Mouse (Mus musculus): ENCODE data around the gene Ssh2. TPM values are rescaled to one million over a fixed set of nuclear protein-coding genes. Genes with fewer than 3 reads are reported as not detected.

Gene Ssh2
- polyA plus RNA-seq, 1 experiment: 14.9 TPM

DNA sequence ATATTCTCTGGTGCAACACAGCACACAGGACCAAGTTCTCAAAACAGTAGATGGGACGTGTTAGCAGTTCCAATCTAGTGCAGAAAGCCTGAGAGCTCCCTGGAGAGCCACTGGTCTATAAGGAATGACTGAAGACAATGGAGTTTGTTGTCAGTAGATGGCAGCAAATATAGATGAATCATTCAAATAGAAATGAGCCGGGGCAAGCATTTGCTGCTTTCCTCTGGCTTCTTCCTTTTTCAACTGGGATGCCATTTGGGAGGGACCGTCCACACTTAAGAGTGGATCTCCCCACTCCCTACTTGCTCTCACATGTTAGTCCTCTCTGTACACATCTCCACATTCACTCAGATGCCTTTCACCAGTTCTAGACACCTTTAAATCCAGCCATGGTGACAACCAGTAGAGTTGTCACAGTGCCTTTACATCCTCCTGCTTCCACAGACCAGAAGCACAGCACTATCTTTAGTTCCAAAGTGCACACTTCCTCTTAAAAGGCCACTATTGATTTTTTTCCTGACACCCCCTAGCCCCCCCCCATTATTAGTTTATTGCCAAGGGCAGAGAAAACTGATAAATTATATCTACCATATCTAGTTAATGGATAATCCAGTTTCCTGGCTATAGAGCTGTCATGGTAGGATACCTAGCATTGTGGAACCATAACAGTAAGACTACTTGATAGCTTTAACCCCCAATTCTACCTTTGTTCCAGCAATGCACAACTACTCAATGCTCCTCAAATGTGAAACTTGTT is 101.8 kb downstream of the Ssh2 start:
- Histone ChIP-seq H3K4me1 (ENCODE audit: control insufficient read depth, insufficient read depth, low read length) (peaks cover 7% of the 10 kb centered on the region; the same call in 1 of the 2 replicates), H3K27ac (ENCODE audit: insufficient read depth, low read length) (no peak overlapping the region), H3K4me3 (ENCODE audit: insufficient read depth, low read length) (no peak overlapping the region)
- TF ChIP-seq POLR2A (IDR thresholded peaks at IDR 0.05; ENCODE audit: extremely low read depth, insufficient read depth, low read length): no peak
- peak; percentile 24; the same call in 1 of the 2 replicates for TF ChIP-seq CTCF (IDR thresholded peaks at IDR 0.05; ENCODE audit: extremely low read depth, insufficient read depth, low read length)

DNA sequence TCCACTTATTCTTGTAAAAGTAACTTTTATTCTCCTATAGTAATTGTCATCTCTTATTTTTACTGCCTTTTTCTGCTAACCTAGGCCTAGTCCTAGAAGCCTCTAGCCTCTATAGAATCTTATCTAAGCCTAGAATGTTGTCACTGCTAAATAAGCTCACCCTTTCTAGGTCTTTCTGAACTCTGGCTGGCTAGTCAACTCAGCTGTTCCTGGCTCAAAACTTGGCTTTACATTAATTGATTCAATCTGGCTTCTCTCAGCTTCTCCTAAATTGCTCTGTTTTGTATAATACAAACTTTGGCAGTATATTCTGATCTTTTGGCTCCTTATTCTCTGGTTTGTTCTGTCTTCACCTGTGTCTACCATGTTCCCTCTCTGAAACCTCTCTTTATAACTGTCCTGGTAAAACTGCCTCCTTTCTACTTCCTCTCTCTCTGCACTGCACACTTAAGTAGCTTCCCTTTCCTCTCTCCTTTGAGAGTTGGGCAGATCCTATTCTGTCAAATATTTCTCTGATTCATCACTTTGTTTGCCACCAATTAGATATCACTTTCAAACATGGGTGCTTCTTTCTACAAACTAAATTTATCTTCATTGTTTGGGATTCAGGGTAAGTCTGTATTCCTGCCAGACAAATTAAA is 102.5 kb downstream of the Ssh2 start:
- Histone ChIP-seq H3K4me3 (ENCODE audit: insufficient read depth, low read length) (no peak overlapping the region), H3K4me1 (ENCODE audit: control insufficient read depth, insufficient read depth, low read length) (peaks cover 7% of the 10 kb centered on the region; the same call in 1 of the 2 replicates), H3K27ac (ENCODE audit: insufficient read depth, low read length) (no peak overlapping the region)
- TF ChIP-seq POLR2A (IDR thresholded peaks at IDR 0.05; ENCODE audit: extremely low read depth, insufficient read depth, low read length) (no peak), CTCF (IDR thresholded peaks at IDR 0.05; ENCODE audit: extremely low read depth, insufficient read depth, low read length) (no peak)

DNA sequence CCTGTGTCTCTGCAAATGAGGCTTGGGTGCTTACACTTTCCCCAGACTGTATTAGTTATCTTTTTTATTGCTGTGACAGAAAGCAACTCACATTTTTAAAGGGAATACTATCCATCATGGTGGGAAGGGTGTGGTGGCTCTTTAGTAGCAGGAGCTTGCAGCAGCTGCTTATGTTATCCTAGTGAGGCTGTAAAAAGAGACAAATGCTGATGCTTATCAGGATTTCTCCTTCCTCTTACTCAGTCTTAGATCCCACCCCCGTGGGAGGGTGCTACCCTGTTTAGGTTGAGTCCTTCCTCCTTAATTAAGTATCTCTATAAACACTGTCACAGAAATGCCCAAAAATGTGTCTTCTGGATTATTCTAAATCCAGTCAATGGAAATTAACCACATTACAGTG is 105.1 kb downstream of the Ssh2 start:
- TF ChIP-seq POLR2A (IDR thresholded peaks at IDR 0.05; ENCODE audit: extremely low read depth, insufficient read depth, low read length) (no peak), CTCF (IDR thresholded peaks at IDR 0.05; ENCODE audit: extremely low read depth, insufficient read depth, low read length) (no peak)
- Histone ChIP-seq H3K4me1 (ENCODE audit: control insufficient read depth, insufficient read depth, low read length) (peaks cover 3% of the 10 kb centered on the region; the same call in 1 of the 2 replicates), H3K27ac (ENCODE audit: insufficient read depth, low read length) (no peak overlapping the region), H3K4me3 (ENCODE audit: insufficient read depth, low read length) (no peak overlapping the region)

DNA sequence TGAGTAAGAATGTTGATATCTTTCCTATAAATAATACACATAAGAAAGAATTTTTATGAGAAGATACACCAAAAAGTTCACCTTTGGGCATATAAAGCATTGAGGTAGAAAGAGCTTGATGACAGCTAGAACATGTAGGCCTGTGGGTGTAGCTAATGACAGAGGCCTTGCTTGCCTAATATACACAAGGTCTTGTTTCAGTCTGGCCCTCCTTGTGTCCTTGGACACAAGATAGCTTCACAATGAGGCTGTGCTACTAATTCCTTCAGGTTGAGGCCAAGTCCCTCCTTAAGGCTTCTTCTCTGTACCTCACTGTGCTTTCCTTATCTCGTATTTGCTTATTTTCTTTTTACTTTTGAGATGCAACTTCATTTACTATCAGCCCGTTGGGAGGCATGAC is 114.4 kb downstream of the Ssh2 start:
- H3K4me3 ChIP-seq (ENCODE audit: insufficient read depth, low read length): no peak overlapping the region
- no peak for TF ChIP-seq CTCF (IDR thresholded peaks at IDR 0.05; ENCODE audit: extremely low read depth, insufficient read depth, low read length)
- TF ChIP-seq POLR2A (IDR thresholded peaks at IDR 0.05; ENCODE audit: extremely low read depth, insufficient read depth, low read length): no peak
- H3K4me1 ChIP-seq (ENCODE audit: control insufficient read depth, insufficient read depth, low read length): no peaks in the 10 kb centered on the region
- H3K27ac ChIP-seq (ENCODE audit: insufficient read depth, low read length): no peak overlapping the region

DNA sequence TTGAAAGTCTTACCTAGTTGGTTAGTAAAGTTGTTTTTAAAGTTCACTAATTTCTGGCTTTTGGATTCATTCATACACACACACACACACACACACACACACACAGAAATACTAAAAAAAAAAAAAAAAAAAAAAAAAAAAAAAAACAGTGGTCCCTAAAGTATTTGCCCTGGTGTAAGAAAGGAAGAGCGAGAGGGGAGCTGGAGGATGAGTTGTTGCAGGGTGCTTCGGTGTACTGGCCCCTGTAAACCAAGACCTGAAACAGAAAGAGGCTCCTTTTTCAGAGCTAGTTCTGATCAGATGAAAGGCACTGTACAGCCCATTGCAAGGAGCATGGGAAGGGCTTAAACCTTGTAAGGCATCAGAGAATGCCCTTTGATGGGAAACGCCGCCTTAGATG is 131.2 kb downstream of the Ssh2 start:
- Histone ChIP-seq H3K4me3 (ENCODE audit: insufficient read depth, low read length) (no peak overlapping the region), H3K4me1 (ENCODE audit: control insufficient read depth, insufficient read depth, low read length) (no peaks in the 10 kb centered on the region), H3K27ac (ENCODE audit: insufficient read depth, low read length) (no peak overlapping the region)
- TF ChIP-seq POLR2A (IDR thresholded peaks at IDR 0.05; ENCODE audit: extremely low read depth, insufficient read depth, low read length) (no peak), CTCF (IDR thresholded peaks at IDR 0.05; ENCODE audit: extremely low read depth, insufficient read depth, low read length) (no peak)

DNA sequence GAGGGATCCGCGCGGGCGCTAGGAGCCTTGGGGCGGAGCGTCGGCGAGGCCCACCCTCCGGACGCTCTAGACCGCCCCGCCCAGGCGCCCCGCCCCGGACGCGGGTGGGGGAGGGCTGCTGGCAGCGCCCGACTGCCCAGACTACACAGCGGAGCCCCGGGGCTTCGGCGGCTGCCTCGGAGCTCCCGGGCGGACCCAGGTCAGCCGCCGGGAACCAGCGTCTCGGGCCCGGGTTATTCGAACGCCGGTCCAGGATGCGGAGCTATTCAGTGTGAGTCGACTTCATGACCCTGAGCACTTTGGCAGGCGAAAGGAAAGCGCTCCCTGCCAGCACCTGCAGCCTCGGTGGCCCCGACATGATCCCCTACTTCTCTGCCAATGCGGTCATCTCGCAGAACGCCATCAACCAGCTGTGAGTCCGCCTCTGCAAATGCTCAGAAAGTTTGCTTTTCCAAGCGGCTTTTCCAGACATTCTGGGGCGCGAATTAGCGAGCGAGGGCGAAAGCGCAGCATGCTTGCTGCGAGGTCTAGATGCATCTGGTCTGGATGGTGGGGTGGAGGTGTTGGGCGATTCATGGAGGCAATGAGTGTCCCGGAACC is 132.2 kb downstream of the Ssh2 start:
- H3K27ac ChIP-seq (ENCODE audit: insufficient read depth, low read length): no peak overlapping the region
- no peaks in the 10 kb centered on the region for H3K4me1 ChIP-seq (ENCODE audit: control insufficient read depth, insufficient read depth, low read length)
- TF ChIP-seq POLR2A (IDR thresholded peaks at IDR 0.05; ENCODE audit: extremely low read depth, insufficient read depth, low read length): no peak
- no peak for TF ChIP-seq CTCF (IDR thresholded peaks at IDR 0.05; ENCODE audit: extremely low read depth, insufficient read depth, low read length)
- H3K4me3 ChIP-seq (ENCODE audit: insufficient read depth, low read length): peak overlapping the region; percentile 56

DNA sequence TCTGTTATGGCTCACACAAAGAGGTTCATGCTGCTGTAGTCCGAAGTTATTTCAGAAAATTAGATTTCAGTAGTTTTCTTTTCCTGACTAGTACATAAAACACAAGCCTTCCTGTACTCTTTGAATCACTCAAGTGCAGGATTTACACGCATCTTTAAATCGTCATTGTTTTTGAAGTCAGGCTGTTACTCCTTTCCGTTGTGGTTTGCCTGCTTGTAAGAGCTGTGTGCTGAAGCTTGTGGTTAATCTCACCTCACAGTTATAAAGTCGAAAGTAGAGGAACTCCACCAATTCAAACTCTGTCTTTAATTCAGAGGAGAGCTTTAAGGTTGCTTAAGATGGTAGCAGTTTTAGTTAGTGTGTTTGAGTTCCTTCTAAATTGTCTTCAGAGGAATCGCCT is 132.9 kb downstream of the Ssh2 start:
- Histone ChIP-seq H3K4me1 (ENCODE audit: control insufficient read depth, insufficient read depth, low read length) (no peaks in the 10 kb centered on the region), H3K4me3 (ENCODE audit: insufficient read depth, low read length) (peak overlapping the region; percentile 56; the same call in 1 of the 2 replicates), H3K27ac (ENCODE audit: insufficient read depth, low read length) (no peak overlapping the region)
- no peak for TF ChIP-seq CTCF (IDR thresholded peaks at IDR 0.05; ENCODE audit: extremely low read depth, insufficient read depth, low read length)
- no peak for TF ChIP-seq POLR2A (IDR thresholded peaks at IDR 0.05; ENCODE audit: extremely low read depth, insufficient read depth, low read length)

DNA sequence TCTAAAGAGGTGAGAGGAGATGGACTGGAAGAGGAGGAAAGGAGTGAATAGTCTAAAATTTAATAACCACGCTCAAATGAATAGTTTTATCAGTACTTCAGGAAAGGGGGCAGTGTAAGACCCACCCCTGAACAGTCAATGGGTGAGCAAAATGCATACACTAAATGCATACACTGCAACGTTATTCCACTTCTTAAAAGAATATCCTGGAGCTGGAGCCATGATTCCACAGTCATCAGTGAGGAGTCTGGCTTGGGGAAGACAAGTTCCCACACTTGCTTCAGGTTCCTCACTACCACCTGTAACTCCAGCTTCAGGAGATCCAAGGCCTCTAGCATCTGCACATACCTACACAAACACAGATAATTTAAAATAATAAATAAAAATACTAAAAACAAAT is 133.6 kb downstream of the Ssh2 start:
- H3K4me3 ChIP-seq (ENCODE audit: insufficient read depth, low read length): peak overlapping the region; percentile 56; the same call in 1 of the 2 replicates
- H3K4me1 ChIP-seq (ENCODE audit: control insufficient read depth, insufficient read depth, low read length): no peaks in the 10 kb centered on the region
- TF ChIP-seq CTCF (IDR thresholded peaks at IDR 0.05; ENCODE audit: extremely low read depth, insufficient read depth, low read length) (no peak), POLR2A (IDR thresholded peaks at IDR 0.05; ENCODE audit: extremely low read depth, insufficient read depth, low read length) (no peak)
- no peak overlapping the region for H3K27ac ChIP-seq (ENCODE audit: insufficient read depth, low read length)

DNA sequence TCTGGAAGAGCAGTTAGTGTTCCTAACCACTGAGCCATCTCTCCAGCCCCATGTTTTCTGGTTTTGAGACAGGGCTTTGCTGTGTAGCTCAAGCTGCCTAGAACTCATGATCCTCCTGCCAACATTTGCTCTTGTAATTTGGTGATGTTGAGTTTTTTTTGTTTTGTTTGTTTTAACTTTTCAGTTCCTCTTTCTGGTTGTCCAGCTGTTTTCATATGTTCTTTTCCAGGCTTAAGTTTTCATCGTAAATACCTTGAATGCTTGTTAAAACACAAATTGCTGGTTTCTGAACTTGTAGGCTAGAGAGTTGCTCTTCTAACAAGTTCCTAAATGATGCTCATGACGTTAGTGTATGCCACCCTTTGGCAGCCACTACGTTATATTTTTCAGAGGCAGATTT is 139.0 kb downstream of the Ssh2 start:
- no peak overlapping the region for H3K27ac ChIP-seq (ENCODE audit: insufficient read depth, low read length)
- no peak overlapping the region for H3K4me3 ChIP-seq (ENCODE audit: insufficient read depth, low read length)
- TF ChIP-seq CTCF (IDR thresholded peaks at IDR 0.05; ENCODE audit: extremely low read depth, insufficient read depth, low read length): no peak
- no peak for TF ChIP-seq POLR2A (IDR thresholded peaks at IDR 0.05; ENCODE audit: extremely low read depth, insufficient read depth, low read length)
- H3K4me1 ChIP-seq (ENCODE audit: control insufficient read depth, insufficient read depth, low read length): no peaks in the 10 kb centered on the region
